Mouse (Mus musculus): ENCODE measurements around the gene Slc25a29.

Slc25a29 gene

GRCm38 (mm10) chr12:108835840-108836409 is at the start of gene Slc25a29, which contains the start of gene Slc25a47:
Slc25a29 (minus strand) TSS chr12:108835883.
Slc25a47 (plus strand) TSS chr12:108836046.
- WGBS = 1% methylated on average over 53 of the region's 53 CpGs

DNA sequence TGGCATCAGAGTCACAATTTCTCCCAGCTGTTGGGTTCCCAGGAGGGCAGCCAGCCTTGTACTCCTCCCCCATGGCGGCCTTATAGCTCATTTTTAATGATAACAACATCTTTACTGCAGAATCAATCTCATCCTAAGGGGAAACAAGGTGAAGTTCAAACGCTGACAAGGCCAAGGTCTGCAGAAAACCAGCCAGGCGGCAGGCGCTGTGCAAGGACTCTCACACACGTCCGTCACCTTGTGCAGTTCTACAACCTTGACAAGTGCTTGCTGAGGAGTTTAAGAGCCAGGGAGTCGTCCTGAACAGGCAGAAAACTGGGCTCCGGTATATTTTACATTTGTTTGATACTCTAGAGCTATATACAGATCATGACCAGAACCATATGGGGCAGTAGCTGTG is 47.1 kb upstream of the Slc25a29 start:
- 91% methylated on average over 8 of the region's 8 CpGs for WGBS

DNA sequence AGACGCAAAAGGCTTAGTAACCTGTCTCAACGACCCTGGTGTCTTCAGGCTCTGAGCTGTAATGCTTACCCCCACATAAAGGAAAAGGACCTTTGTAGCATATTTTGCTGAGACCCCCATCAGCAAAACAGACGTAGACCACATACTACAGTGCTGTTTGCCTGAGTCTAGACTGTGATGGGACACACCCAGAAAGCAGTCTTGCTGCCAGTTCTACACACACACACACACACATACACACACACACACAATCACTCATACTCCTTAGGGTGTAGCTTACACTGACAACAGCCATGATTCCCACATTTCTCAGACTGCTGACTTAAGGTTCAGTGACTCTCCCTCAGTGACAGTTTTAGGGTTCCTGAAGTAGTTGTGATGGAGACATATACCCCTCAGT is 45.5 kb upstream of the Slc25a29 start:
- WGBS = 78% methylated on average over 3 of the region's 3 CpGs

DNA sequence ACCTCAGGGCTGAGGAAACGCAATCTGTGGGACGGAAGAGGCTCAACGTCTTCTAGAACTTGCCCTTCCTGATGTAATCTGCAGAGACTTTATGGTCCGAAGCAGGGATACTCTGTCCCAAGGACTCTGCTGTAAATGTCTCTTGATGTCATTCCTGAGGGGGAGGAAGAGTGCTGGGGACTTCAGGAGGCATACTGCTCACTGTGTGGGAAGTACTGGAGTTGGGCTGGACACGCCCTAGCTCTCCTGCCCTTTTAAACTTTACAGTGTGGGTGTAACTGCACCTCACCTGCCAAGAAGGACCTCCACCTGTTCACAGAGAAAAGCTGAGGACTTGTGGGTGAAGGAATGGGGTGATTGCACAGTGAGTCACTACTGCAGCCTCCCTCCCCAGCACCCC is 44.9 kb upstream of the Slc25a29 start:
- WGBS = 95% methylated on average over 5 of the region's 5 CpGs

DNA sequence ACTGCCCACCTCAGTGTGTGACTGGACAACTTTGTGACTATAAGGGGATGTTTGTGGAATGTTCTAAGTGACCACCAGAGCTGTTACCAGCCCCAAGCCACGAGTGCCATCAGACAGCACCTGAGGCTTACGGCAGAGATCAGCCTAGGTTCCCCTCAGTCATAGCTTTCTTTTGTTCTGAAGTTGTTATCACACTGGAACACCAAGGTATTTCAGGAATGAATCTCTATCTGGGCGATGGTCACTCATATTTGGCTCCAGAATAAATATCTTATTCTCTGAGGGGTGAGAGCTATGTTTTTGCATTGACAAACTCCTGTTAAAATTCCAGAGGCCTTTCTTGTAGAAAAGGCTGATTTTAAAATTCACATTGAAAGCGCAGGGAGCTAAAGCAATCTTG is 43.5 kb upstream of the Slc25a29 start:
- WGBS = 89% methylated on average over 4 of the region's 4 CpGs

GRCm38 (mm10) chr12:108873122-108873521 is 37.4 kb upstream of the Slc25a29 start:
- WGBS = 79% methylated on average over 5 of the region's 5 CpGs

DNA sequence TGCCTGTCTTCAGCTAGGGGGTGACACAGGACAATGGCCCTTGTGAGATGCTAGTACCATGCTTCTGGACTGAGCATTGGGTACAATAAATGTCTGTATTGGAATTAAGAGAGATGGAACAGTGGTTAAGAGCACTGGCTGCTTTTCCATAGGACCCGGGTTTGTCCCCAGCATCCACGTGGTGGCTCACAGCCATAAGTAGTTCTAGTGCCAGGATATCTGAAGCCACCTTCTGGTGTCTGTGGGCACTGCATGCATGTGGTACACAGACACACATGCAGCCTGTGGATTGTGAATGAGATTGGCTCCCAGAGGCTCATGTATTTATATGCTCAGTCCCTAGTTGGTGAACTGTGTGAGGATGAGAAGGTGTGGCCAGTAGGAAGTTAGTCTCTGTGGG is 33.9 kb upstream of the Slc25a29 start:
- WGBS = 66% methylated on average over 2 of the region's 2 CpGs

DNA sequence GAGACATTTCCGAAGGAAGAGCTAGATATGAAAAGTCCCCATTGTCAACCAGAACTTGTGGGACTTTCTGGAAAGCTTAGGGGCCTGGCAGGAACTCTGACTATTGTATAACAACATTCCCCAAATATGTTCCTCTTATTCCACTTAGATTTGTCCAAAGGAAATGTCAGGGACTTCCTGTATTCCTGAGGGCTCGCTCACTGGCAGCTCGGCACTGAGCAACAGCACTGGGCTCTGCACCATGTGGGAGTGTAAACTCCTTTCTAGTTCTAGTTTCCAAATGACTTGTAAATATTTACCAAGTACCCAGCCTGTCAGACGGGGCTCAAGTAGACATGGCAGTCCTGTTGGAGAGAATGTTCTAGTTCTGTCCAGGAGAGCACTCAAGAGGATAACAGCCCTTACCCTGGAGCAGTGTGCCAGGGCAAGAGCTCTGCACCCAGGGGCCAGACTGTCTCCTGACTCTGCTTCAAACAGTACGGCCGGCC is 29.4 kb upstream of the Slc25a29 start:
- 82% methylated on average over 6 of the region's 6 CpGs for WGBS

GRCm38 (mm10) chr12:108858486-108858885 is 22.8 kb upstream of the Slc25a29 start:
- 72% methylated on average over 5 of the region's 5 CpGs for WGBS

DNA sequence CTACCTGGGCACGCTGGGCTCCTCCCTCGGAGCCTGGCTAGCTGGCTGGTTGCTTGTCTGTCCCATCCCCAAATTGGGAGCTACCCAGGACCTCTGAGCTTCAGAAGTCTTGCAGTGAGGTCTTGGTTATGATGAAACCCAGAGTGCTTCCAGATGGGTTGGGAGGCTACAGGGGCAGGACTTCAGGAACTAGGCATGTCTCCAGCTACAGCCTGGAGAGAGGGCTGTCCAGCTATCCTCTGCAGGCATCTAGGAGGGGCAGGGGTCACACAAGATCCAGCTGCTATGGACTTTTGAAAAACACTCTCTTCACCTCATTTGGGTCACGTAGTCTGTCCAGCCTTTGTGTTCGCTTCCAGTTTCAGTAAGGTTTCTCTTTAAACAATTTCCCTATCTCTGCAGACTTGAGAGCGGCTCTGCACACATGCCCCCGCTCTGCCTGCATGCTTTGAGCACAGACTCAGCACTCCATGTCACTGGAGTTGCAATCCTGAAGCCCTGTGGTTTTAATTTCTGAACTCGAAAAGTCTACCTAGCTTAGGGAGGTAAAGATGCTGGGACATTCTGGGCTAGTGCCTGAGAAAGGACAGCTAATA is 22.0 kb upstream of the Slc25a29 start:
- WGBS = 83% methylated on average over 7 of the region's 7 CpGs

DNA sequence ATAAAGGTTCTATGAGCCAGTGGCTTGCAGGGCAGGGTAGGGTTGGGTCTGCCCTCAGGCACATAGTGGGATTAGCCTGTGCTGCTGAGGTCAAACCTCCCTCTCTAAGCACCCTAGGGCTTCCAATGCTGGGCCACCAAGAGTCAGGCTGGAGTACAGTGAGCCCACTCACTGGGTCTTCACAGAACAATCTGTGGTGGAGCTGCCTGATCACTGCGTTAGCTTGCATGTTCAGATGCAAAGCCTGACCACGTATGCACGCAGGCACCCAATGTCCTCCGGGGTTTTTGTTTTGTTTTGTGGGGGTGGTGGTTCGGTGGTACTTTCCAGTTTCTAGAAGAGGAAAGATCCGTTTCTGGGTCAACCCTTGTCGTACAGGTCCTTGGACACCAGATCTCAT is 21.4 kb upstream of the Slc25a29 start:
- 81% methylated on average over 7 of the region's 7 CpGs for WGBS

DNA sequence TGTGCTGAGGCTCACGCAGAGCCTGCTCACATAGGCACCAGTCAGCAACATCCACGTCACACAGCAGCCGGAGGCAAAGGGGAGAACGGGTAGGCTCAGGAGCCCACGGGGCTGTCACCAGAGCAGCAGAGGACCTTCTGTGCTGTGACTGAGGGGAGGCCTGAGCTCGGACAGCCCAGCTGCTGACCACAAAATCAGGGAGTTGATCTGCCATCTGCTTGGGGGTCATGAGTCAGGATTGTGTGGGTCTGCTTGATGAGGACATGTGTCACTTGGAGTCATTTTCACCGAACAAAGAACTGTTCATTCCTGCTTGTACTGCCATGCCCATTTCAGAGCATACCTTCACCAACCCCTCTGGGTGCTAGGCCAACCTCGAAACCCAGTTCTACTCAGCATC is 20.5 kb upstream of the Slc25a29 start:
- WGBS = 74% methylated on average over 8 of the region's 8 CpGs

DNA sequence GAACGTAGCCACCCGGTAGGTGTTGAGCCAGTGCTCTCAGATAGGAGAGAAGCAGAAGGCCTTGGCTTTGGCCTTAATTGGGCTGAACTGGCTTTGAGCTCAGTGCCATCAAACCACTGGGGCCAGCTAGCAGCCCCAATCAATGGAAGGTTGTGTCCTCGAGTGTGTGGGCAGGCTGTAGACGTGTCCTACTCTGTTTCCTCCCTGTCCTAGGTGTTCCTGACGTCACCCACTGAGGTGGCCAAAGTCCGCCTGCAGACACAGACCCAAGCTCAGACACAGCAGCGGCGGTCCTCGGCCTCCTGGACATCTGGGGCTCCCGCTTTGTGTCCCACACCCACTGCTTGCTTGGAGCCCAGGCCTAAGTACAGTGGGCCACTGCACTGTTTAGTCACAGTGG is 19.4 kb upstream of the Slc25a29 start:
- WGBS = 91% methylated on average over 10 of the region's 10 CpGs

GRCm38 (mm10) chr12:108852822-108853221 is 17.1 kb upstream of the Slc25a29 start:
- 95% methylated on average over 8 of the region's 8 CpGs for WGBS

DNA sequence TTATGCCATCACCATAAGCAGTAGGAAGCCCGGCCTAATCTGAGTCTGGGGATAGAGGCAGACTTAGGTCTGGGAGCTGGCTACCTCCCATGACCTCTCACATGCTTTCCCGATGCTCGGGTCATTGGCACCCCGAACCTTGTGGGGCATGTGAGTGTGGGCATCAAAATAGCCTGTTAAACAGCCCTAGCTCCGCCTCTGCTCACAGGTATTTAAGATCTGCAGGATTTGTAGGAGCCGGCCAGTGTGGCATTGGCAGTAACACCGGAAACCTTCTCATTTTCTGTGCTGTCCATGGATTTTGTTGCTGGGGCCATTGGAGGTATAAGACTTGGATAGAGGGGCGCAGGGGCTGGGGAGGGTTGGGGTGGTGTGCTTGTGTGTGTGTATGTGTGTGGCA is 15.2 kb upstream of the Slc25a29 start:
- WGBS = 89% methylated on average over 8 of the region's 8 CpGs

DNA sequence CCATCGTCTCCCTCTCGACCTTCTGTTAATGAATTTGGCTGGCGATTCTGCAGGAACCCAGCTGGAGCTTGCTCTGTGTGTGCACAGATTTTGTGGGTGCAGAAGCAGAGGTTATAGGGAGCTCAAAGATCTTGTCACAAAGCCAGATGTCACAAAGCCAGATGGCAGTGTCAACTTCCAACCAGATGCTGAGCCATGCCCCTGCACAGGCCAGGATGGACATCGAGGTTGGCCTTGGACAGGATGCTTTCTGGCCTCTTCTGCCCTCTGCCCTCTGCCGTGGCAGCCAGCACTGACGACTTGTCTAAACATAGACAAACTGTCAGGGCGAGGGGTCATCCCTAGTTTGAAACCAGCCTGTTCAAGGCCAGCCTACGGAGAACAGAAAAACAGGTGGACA is 14.4 kb upstream of the Slc25a29 start:
- WGBS = 70% methylated on average over 8 of the region's 8 CpGs

GRCm38 (mm10) chr12:108849488-108850022 is 13.9 kb upstream of the Slc25a29 start:
- 81% methylated on average over 4 of the region's 4 CpGs for WGBS

- 90% methylated on average over 3 of the region's 3 CpGs for WGBS
Observed at GRCm38 (mm10) chr12:108848033-108848432, 12.3 kb upstream of the Slc25a29 start.

DNA sequence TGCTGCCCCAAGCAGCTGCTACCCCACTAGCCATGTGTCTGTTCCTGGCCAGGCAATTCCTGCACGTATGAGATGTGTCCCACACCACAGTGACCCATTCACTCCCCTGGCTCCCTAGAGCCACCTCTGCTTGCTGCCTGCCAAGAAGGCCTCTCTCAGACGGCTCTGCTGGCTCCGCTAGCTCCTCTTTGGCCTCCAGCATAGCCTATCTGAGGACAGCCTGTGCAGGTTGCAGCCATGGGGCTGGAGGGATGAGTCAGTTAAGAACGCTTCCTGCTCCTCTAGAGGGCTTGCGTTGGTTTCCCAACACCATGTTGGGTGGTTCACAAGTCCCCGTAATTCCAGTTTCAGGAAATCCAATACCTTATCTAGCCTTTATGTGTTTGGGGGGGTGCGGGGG is 7.0 kb upstream of the Slc25a29 start:
- WGBS = 91% methylated on average over 7 of the region's 7 CpGs

- 68% methylated on average over 6 of the region's 6 CpGs for WGBS
Observed at GRCm38 (mm10) chr12:108841181-108841580, 5.5 kb upstream of the Slc25a29 start.

GRCm38 (mm10) chr12:108836722-108837121 is 1.0 kb upstream of the Slc25a29 start:
- 55% methylated on average over 7 of the region's 7 CpGs for WGBS

DNA sequence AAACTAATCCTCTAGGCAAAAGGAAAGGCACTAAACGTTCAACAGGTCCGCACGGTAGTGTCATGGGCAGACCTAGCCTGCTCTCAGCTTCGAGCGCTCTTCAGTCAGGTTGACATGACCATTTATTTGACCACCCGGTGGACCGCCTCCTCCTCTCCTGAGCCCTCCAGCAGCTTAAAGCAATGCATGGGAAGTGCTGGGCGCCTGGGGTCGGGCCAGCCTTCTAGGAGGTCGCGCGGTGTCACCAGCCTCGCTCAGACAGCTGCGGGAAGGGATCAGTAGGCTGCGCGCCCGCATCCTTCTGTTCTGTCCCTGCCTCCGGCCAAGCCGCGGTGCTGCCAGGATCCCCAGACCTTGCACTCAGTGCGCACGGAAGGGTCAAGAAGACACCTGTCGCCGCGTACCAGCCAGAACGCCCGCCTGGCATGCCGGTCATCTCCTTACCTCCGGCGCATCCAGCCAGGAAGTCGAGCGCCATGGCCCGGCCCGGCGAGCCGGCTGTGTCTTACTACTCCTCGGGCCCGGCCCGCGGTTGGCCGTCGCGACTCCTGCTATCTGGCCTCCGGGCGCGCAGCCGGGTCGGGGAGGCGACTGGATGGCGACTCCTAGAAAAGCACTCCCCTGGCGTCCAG is 359 bp downstream of the Slc25a29 start:
- 2% methylated on average over 51 of the region's 51 CpGs for WGBS

DNA sequence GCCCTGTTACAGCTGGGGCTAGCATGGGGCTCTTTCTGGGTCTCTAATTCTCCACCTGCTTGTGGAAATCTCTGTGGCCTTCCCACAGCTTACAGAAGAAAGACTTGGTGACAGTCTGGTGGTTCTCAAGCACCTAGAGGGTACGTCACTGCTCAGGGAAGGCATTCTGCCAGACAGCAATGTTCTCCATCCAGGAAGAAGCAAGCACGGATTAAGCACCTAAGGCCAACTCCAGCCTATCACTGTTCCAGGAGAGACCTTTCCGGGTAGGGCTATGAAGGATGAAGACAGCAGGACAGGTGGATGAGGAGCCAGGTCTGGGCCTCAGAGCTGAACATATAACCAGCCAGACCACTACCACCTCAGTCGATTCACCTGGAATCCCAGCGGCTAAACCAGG is 897 bp downstream of the Slc25a29 start:
- 27% methylated on average over 5 of the region's 5 CpGs for WGBS

Measured in cerebral cortex, adult 2 months (tissue).